Mouse (Mus musculus): ENCODE measurements around the gene Zfp541.

GRCm38 (mm10) chr7:16128344-16128743 lies 66.7 kb downstream of the Zfp541 start:
- TF ChIP-seq POLR2A (IDR thresholded peaks at IDR 0.05; ENCODE audit: borderline replicate concordance, control insufficient read depth, low read depth, low read length) (no peak), CTCF (IDR thresholded peaks at IDR 0.05; ENCODE audit: control insufficient read depth, insufficient read depth, low read length) (no peak)
